Mouse (Mus musculus): ENCODE measurements at regions not wholly inside any gene's neighbourhood (a gene's known extent, or its start where the extent isn't known, plus 50 kb on each side); places are given as distances from the start of the nearest gene placed in this dataset.

DNA sequence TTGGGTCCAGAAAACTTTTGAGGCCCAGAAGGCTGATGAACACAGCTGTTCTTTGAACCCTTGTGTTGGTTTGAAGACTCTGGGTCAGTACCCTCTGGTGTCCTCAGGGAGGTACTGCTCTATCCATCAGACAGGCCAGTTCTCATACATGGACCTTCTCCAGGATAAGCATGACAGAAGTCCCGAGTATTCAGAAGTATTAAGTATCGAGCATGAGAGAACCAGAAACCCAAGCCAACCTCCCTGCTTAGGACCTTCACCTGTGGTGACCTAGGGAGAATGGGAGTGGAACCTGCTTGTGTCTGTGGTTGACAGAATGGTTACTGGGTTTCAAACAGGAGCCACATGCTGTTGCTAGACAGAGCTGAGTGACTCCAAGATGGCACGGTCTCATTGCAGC lies 167.5 kb upstream of the Id2 start:
- Histone ChIP-seq H3K4me2 (ENCODE audit: insufficient read depth, low read depth, poor library complexity, severe bottlenecking) (no peak overlapping the region), H3K4me3 (replicated peaks in 1 of 3; ENCODE audit: low read depth in 2 of 3, low read length in 2 of 3, poor library complexity in 1 of 3) (no peak overlapping the region), H3K27me3 (replicated peaks) (peaks cover 3% of the 10 kb centered on the region), H3K9me3 (replicated peaks; ENCODE audit: low read length) (no peaks in the 10 kb centered on the region), H3K9ac (ENCODE audit: insufficient read depth, low read depth) (no peak overlapping the region), H3K4me1 (ENCODE audit: control insufficient read depth in 1 of 2, insufficient read depth in 2 of 2) (no peaks in the 10 kb centered on the region), H3K36me3 (replicated peaks in 1 of 2; ENCODE audit: control insufficient read depth in 1 of 2, insufficient read depth in 1 of 2, low read length in 1 of 2) (no peaks in the 10 kb centered on the region), H3K27ac (ENCODE audit: insufficient read depth, low read depth) (no peak overlapping the region), H3K79me2 (replicated peaks; ENCODE audit: control insufficient read depth, extremely low read depth, insufficient read depth, poor library complexity, severe bottlenecking) (no peaks in the 10 kb centered on the region)
- TF ChIP-seq CHD2 (IDR thresholded peaks at IDR 0.05; ENCODE audit: low read length) = no peak
- no peak for TF ChIP-seq TBP (conservative IDR thresholded peaks at IDR 0.05; ENCODE audit: low read depth, low read length)
- no peak for TF ChIP-seq ELF1 (IDR thresholded peaks at IDR 0.05; ENCODE audit: low read depth, low read length)
- TF ChIP-seq USF1 (IDR thresholded peaks at IDR 0.05; ENCODE audit: low read depth, low read length) = no peak
- no peak for TF ChIP-seq ZC3H11A (IDR thresholded peaks at IDR 0.05; ENCODE audit: low read depth, low read length)
- no peak for TF ChIP-seq GABPA (IDR thresholded peaks at IDR 0.05; ENCODE audit: insufficient replicate concordance, low read depth, low read length)
- TF ChIP-seq NRF1 (IDR thresholded peaks at IDR 0.05; ENCODE audit: low read depth, low read length) = no peak
- no peak for TF ChIP-seq JUND (conservative IDR thresholded peaks at IDR 0.05; ENCODE audit: low read depth, low read length)
- TF ChIP-seq HCFC1 (IDR thresholded peaks at IDR 0.05; ENCODE audit: low read depth, low read length) = no peak
- no peak for TF ChIP-seq RCOR1 (conservative IDR thresholded peaks at IDR 0.05; ENCODE audit: low read depth, low read length)
- TF ChIP-seq MYC (IDR thresholded peaks at IDR 0.05; ENCODE audit: low read depth, low read length) = no peak
- TF ChIP-seq MXI1 (IDR thresholded peaks at IDR 0.05; ENCODE audit: low read depth, low read length) = no peak
- no peak for TF ChIP-seq MEF2A (IDR thresholded peaks at IDR 0.05; ENCODE audit: borderline replicate concordance, low read depth, low read length)
- no peak for TF ChIP-seq ZMIZ1 (IDR thresholded peaks at IDR 0.05; ENCODE audit: low read depth, low read length)
- no peak for TF ChIP-seq CTCF (conservative IDR thresholded peaks at IDR 0.05 in 1 of 2, IDR thresholded peaks at IDR 0.05 in 1 of 2; ENCODE audit: low read depth in 2 of 2, low read length in 2 of 2)
- TF ChIP-seq ZNF384 (IDR thresholded peaks at IDR 0.05; ENCODE audit: low read depth, low read length) = no peak
- TF ChIP-seq IRF4 (IDR thresholded peaks at IDR 0.05; ENCODE audit: low read depth, low read length) = no peak
- no peak for TF ChIP-seq BHLHE40 (IDR thresholded peaks at IDR 0.05; ENCODE audit: low read depth, low read length)
- no peak for TF ChIP-seq JUN (IDR thresholded peaks at IDR 0.05; ENCODE audit: insufficient read depth, low read depth, low read length)
- in situ Hi-C loops (cut with MboI; ENCODE audit: low pct_ligation_motif_present, low pct_unique_long_range_greater_than_20kb, low sequenced_read_pairs) = no loop called here
- dilution Hi-C loops (cut with MboI; ENCODE audit: extremely low pct_ligation_motif_present, extremely low pct_unique_long_range_greater_than_20kb, low sequenced_read_pairs) = no loop called here
- no peak for DNase-seq (ENCODE audit: extremely low read depth)

DNA sequence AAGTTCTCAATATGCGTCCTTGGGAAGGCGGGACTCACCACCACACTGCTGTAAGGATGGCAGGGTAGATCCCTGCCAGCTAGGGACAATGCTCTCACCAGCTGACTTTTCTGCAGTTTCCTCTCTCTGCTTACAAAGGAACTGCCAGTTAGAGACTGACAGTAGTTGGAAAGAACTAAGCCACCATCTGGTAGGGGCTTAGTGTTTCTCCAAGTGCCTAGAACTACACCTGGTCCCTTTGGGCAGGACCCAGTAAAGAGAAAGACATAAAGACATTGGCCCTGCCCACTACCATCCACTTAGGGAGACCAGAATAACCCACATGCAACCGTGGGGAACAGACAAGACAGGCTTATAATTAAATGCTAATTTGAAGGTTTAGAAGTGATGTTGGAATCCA lies 165.5 kb upstream of the Id2 start:
- peaks cover 3% of the 10 kb centered on the region for H3K27me3 ChIP-seq (replicated peaks)
- H3K9ac ChIP-seq (ENCODE audit: insufficient read depth, low read depth) = no peak overlapping the region
- DNase-seq (ENCODE audit: extremely low read depth) = no peak
- no peak overlapping the region for H3K4me3 ChIP-seq (replicated peaks in 1 of 3; ENCODE audit: low read depth in 2 of 3, low read length in 2 of 3, poor library complexity in 1 of 3)
- H3K36me3 ChIP-seq (replicated peaks in 1 of 2; ENCODE audit: control insufficient read depth in 1 of 2, insufficient read depth in 1 of 2, low read length in 1 of 2) = no peaks in the 10 kb centered on the region
- dilution Hi-C loops (cut with MboI; ENCODE audit: extremely low pct_ligation_motif_present, extremely low pct_unique_long_range_greater_than_20kb, low sequenced_read_pairs) (no loop called here), in situ Hi-C loops (cut with MboI; ENCODE audit: low pct_ligation_motif_present, low pct_unique_long_range_greater_than_20kb, low sequenced_read_pairs) (no loop called here)
- no peaks in the 10 kb centered on the region for H3K9me3 ChIP-seq (replicated peaks; ENCODE audit: low read length)
- no peak overlapping the region for H3K27ac ChIP-seq (ENCODE audit: insufficient read depth, low read depth)
- no peaks in the 10 kb centered on the region for H3K4me1 ChIP-seq (ENCODE audit: control insufficient read depth in 1 of 2, insufficient read depth in 2 of 2)
- no peak for TF ChIP-seq USF2 (conservative IDR thresholded peaks at IDR 0.05; ENCODE audit: low read depth, low read length)
- no peak overlapping the region for H3K4me2 ChIP-seq (ENCODE audit: insufficient read depth, low read depth, poor library complexity, severe bottlenecking)
- no peaks in the 10 kb centered on the region for H3K79me2 ChIP-seq (replicated peaks; ENCODE audit: control insufficient read depth, extremely low read depth, insufficient read depth, poor library complexity, severe bottlenecking)
